Mouse (Mus musculus) 416B (cell line): ENCODE data around the gene Nup85.
"Not testable (repeated sequence)": the region's sequence is repeated elsewhere in the genome, so short reads cannot be mapped to it uniquely, and the experiment has no call there.

Experiments
- DNase-seq: peaks from one replicate; pipeline ENCODE4 v3.0.0; 2011; ENCODE audit warnings: low read depth

Gene Nup85

GRCm38 (mm10) chr11:115564064-115564809 is at the start of gene Nup85:
TSS of gene Nup85 (plus strand) at chr11:115564434.
- peak; percentile 98 for DNase-seq

GRCm38 (mm10) chr11:115515021-115515420 is 49.2 kb upstream of the Nup85 start:
- DNase-seq, result no peak

DNA sequence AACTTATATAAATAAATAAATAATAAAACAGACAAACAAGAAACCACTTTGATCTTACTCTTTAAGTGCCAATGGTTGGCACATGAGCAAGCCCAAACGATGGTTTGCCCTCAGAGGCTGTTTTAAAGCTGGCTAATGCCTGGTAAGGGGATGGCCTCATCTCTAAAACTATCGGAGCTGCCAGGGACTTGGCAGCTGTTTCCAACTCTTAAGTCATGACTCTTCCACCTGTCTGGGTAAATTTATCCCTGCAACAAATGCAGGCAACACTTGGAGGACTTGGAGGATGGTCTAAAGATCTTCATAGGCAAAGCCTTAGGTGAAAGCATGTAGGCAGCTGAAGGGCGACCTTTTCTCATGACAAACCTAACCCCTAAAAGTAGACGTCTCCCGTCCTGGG is 47.3 kb upstream of the Nup85 start:
- no peak for DNase-seq

DNA sequence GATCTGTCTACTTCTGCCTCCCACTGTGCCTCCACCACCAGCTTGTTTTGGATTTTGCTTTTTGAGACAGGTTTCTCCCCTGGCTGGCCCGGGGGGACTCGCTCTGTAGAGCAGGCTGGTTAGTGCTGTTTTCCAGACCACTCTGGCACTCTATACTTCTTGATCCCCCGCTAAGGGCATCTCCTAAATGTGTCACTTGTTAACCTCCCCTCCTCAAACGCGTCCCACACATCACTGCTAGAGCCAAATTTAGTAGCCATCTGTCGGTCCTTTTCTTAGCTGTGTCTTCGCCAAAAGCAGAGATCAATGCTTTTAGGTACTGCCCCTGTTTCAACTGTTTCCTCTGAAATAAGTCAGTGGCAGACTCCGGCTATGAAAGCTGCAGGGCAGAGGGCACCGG is 45.5 kb upstream of the Nup85 start:
- no peak for DNase-seq

- DNase-seq, result no peak
Measured at GRCm38 (mm10) chr11:115519581-115519980, 44.7 kb upstream of the Nup85 start.

DNA sequence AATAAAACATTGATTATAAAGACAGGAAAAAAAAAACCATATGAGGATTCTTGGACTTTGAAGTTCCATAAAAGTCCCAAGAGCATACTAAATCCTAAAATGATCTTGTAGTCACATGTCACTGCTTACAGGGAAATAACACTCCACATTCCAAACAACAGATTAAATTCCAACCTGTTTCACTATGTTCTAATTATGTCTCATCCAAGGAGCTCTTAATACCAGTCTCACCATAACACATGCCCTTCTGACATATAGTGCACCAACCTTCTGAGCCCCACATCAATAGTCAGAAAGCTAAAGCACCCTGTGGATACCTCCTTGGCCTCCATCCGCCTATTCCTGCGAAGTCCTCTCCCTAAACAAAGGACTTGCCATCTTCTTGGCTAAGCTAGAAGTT is 44.0 kb upstream of the Nup85 start:
- DNase-seq, result no peak

GRCm38 (mm10) chr11:115521080-115521479 is 43.2 kb upstream of the Nup85 start:
- DNase-seq, result no peak

DNA sequence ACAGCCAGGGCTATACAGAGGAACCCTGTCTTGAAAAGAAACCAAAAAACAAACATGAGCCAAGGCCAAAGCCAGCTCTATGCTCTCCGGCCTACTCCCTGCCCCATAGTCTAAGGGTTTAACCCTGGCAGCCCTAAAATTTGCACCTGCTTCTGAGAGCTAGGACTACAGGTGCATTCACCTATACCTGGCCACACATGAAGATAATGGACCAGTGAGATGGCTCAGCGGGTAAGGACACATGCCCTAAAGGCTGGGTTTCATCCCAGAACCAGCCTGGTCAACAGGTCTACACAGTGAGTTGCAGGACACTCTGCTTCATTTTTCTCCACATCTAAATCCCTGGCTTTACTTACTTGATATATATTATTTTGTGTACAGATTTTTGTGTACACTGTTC is 42.0 kb upstream of the Nup85 start:
- no peak for DNase-seq

GRCm38 (mm10) chr11:115522703-115523102 is 41.5 kb upstream of the Nup85 start:
- no peak for DNase-seq

GRCm38 (mm10) chr11:115526446-115526845 is 37.8 kb upstream of the Nup85 start:
- not testable (repeated sequence) for DNase-seq

GRCm38 (mm10) chr11:115534759-115535371 is 29.4 kb upstream of the Nup85 start:
- DNase-seq, result no peak

DNA sequence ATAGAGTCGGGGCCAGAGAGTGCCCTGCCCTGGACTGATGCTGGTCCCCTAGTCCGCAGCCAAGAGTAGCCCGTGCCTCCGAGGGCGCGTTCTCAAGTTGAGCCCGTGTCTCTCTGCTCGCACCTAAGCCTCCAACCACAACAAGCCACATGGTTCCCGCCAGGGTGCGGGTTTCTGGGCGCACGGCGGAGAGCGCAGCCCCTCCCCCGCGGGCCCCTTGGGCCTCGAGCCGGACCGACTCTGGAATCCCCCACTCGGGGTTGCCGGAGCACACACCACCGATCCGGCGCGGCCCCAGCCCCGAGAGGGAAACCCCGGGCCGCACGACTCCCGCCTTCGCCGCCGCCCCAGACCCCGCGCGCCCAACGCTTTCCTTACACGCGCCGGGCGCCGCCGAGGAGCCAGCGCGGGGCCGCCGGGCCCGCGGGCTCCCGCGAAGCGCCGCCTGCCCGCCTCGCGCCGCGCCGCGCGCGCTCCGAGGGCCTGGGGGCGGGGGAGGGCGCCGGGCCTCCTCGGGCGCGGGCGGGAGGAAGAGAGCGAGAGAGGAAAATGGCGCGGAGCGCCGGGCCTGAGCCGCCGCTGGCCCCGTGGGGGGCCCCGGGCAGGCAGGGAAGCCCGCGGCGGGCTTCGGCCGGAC is 28.7 kb upstream of the Nup85 start:
- DNase-seq, result peak; percentile 47

GRCm38 (mm10) chr11:115536038-115536681 is 28.1 kb upstream of the Nup85 start, which contains the start of gene Sumo2:
TSS of gene Sumo2 (minus strand) at chr11:115536276.
- peak; percentile 97 for DNase-seq

GRCm38 (mm10) chr11:115536856-115537568 is 27.2 kb upstream of the Nup85 start:
- DNase-seq, result peak; percentile 63

- peak; percentile 71 for DNase-seq
Measured at GRCm38 (mm10) chr11:115538045-115538444, 26.2 kb upstream of the Nup85 start.

- peak; percentile 70 for DNase-seq
Measured at GRCm38 (mm10) chr11:115543571-115543970, 20.7 kb upstream of the Nup85 start.

GRCm38 (mm10) chr11:115552783-115553182 is 11.5 kb upstream of the Nup85 start:
- DNase-seq, result peak; percentile 59

GRCm38 (mm10) chr11:115555717-115556116 is 8.5 kb upstream of the Nup85 start:
- no peak for DNase-seq

DNA sequence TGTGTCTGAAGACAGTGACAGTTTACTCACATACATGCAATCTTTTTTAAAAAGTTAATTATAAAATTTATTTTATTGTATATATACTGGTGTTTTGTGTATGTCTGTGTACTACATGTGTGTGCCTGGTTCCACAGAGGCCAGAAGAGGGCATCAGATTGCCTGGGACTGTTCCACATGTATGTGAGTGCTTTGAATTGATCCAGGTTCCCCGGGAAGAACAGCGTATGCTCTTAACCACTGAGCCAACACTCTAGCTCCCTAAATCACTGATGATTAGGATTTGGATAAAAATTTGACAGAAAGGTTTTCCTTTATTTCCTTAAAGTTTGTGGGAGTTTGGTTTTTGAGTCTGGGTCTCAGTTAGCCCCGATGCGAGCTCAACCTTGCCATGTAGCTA is 828 bp upstream of the Nup85 start:
- peak; percentile 75 for DNase-seq

DNA sequence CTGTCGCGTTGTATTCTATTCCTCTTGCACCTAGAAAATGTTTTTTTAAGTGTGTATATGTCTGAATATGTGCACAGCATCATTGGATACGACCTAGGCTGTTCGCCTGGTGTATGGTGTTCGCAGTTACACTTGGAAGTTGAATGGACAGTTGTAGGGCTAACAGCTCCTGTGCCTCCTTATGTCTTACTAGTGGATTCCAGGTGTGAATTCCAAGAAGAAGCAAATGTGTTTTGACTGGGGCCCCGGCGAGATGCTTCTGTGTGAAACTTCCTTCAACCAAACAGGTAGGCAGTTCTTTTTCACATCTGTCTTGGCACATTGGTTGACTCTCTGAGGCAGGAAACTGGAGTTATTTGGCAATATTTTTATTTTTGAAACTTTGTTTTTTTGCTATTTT is 727 bp downstream of the Nup85 start:
- peak; percentile 18 for DNase-seq

DNA sequence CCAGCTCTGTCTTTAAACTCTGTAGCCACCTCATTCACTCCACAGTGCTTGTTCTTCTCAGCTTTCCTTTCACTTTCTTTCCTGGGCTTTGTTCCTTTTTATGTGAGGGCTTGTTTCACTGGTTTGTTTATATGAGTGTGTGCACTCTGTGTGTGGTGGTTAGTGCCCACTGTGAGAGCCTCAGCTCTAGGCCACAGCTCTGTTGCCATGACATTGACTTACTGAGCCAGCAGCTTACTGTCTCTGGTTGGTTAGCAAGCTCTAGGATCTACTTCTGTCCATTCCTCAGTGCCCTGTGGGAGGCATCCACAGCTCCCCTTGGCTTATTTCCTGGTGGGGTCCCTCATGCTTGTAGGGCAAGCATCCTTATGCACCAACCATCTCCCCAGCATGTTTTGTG is 14.8 kb downstream of the Nup85 start:
- DNase-seq, result no peak
